Mouse (Mus musculus) adrenal gland, postnatal 14 days (tissue): Measurements from ENCODE around the gene Lnx1. TPM values are rescaled to one million over a fixed set of nuclear protein-coding genes. Genes with fewer than 3 reads are reported as not detected.

Experiments used
- DNase-seq: peaks from one replicate; pipeline ENCODE4 v3.0.0; 2021; ENCODE audit warnings: mixed read lengths
- long read RNA-seq, 2 experiments: library from polyadenylated mRNA; stranded (forward); transcript quantifications; one replicate each; pipeline ENCODE4 v2.0.0; 2021
- total RNA-seq: library from RNA; stranded (reverse); gene quantifications from 2 replicates; pipeline ENCODE4 v1.2.3, GENCODE M21; 2021

The Lnx1 gene
- total RNA-seq = 5.6 and 7.5 TPM in 2 replicates
- long read RNA-seq, experiment 1, partial matches to known transcripts = 0 of 7 reads
- long read RNA-seq, experiment 1, other reads (novel, unspliced or antisense) = 1 of 7 reads
- long read RNA-seq, experiment 2, partial matches to known transcripts = 1 of 9 reads
- long read RNA-seq, experiment 2, other reads (novel, unspliced or antisense) = 3 of 9 reads

DNA sequence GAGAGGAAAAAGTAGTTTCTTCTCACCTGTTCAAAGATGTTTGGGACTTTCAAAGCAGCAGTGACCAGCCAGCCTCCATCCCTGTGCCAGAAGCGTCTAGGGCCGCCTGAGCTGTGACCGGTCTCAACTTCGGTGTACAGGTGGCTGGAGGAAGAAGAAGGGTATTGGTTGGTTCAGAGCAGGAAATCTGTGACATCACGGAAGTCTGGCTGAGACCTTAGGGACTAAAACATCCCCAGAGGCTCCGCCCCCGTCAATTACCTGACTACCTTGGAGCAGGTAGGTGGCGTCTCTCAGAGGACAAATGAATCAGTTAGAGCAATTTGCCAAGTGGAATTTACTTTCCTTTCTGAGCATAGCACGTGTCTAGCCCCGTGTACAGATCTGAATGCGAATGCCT is at the start of gene Lnx1:
Lnx1 (minus strand) TSS at position 147 of the 400 bp plus-strand sequence.
- DNase-seq = no peak

DNA sequence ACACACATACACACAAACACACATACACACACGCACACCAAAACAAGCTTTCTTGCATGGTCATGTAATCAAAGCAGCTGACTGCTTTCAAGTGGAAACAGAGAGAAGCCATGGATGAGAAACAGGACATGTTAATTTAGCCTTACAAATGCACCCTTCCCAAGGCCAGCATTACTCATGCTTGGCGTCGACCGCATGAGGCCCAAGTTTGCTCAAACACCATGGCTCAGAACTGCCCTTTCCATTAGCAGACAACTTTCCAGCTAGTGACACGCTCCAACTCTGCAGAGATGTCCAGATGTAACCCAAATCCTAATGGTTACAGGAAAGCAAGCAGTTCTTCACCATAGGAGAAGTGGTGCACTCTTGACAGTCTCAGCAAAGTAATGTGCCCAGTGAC is 47.8 kb upstream of the Lnx1 start:
- peak; percentile 61 for DNase-seq

- DNase-seq = no peak
Observed at GRCm38 (mm10) chr5:74747476-74747875, 44.8 kb upstream of the Lnx1 start.

GRCm38 (mm10) chr5:74740951-74741350 is 38.2 kb upstream of the Lnx1 start:
- DNase-seq = no peak

GRCm38 (mm10) chr5:74739435-74739834 is 36.7 kb upstream of the Lnx1 start:
- no peak for DNase-seq

GRCm38 (mm10) chr5:74738312-74738711 is 35.6 kb upstream of the Lnx1 start:
- no peak for DNase-seq

DNA sequence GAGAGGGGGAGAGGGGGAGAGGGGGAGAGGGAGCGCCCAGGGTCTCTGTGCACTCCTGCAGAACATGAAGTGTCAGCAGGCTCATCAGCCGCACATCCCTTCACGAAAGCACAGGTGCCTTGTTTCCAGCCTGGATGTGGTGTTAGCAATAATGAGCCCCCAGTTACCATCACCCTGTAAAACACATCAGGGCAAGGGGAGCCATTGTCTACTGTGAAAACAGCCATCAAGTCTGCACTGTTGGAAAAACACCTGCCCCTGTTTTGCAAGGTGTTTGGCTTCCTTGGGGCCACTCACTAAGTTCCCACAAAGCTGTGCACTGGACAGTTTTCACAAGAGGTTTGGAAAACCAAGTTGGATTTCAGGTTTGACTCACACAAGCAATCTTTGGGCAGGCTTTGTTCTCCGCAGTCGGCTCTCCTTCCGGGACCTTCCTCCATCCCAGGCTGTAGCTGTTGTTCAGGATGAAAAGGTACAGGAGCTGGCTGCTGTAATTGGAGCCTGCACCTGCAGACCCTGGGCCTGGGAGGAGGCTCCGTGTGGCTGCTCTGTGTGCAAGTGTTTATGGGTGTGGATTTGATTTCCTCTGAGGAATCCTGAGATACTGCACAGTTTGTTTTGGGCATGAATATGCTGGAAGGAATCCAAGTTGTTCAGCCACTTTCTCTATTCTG is 31.3 kb upstream of the Lnx1 start:
- no peak for DNase-seq

DNA sequence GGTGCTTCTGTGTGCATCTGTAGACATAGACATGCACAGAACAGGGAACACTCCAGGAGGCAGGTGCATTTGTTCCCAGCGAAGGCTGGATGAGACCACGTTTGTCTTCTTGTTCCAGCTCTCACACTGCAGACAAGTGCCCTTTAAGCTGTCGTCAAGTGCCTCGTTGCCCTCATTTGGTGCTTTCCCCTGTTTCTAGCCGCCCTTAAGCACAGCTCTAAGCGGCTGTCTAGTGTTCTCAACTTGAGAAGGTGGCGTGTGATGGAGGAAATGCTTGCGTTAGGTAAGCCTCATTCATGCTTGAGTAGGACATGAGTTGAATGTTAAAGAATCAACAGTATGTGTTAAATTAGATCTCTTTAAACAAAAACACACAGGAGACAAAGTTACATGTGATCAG is 29.9 kb upstream of the Lnx1 start:
- no peak for DNase-seq

DNA sequence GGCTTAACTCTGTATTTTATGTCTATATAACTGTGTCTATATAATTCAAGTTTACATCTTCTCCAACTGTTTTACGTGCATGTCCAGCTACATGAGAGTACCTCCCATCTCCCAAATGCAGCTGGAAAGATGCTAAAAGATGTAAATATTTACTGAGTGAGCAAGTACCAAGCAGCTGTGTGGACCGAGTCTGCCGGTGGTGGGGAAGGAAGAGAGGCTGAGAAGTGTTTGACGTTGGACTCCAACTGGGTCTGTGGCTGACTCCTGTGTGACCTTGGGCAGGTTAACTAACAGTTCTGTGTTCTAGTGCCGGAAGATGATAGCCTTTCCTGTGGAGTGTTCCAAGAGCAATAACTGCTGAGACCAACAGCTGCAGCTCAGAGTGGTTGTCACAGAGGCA is 27.9 kb upstream of the Lnx1 start:
- no peak for DNase-seq

DNA sequence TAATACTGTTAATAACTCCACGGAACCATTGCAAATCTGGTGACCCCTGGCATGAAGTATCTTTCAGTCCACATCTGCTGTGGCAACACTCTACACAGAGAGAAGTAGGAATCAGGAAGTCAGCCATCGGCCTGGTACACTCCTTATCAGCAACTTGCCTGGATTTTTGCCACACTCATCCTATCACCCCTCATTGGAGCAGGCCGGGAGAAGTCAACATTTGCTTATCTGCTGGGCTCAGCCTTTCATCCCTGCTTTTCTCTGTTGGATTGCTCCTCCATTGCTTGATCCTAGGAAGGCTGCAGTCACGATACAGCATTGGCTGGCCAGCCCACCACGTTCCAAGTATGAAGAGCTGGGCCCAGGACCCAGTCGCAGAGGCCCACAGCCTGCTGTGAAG is 26.9 kb upstream of the Lnx1 start:
- DNase-seq = no peak

DNA sequence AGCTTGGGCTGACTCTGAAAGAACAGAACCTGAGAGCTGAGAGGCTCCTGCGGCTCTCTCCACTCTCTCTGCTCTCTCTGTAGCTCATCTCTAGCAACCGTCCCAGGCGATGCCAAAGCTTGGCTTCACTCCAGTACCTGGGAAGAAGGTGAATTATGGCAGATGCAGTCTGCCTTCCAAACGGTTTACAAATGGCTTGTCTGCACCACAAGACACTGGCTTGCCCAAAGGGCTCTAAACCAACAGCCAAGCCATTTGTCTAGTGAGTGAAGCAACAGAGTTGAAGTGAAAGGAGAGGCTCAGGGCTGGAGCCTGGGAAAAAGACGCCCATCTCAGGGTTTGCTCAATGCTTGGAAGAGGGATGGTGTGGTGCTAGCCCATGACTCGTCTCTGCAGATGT is 25.5 kb upstream of the Lnx1 start:
- no peak for DNase-seq

DNA sequence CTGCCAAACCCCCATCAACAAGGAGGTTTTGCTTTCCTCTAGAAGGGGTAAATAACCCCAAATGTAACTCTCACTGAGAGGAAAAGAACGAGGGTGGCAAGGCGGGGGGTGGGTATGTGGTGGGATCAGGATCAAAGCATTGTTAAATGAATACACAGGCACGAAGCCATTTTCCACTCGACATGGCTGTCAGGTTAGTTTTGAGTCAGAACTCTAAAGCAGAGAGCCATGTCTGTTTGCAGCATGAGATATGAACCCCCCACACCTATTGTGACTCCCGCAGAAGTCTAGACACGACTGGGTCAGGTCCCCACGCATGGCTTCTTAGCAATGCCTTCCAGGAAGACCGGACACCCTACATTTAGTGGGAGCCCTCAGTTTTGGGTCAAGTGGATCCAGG is 24.6 kb upstream of the Lnx1 start:
- no peak for DNase-seq

GRCm38 (mm10) chr5:74725541-74725940 is 22.8 kb upstream of the Lnx1 start:
- no peak for DNase-seq

DNA sequence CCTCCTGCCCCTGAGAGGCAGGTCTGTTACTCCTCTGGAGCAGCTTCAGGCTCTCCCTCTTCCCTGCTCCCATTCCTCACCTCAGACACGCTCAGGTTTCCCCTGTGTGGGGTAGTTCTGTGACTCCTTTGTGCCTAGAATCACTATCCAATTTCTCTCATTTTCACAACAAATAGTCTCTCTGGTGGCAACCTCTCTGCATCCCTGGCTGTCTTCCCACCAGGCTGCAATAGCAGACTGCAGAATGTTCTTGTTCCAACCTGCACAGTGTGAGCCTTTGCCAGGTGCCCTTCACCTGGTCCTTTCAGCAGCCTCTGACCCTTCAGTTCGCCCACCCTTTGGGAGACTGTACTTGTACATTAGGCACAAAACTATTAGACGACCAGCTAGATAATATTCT is 19.1 kb upstream of the Lnx1 start:
- DNase-seq = no peak

DNA sequence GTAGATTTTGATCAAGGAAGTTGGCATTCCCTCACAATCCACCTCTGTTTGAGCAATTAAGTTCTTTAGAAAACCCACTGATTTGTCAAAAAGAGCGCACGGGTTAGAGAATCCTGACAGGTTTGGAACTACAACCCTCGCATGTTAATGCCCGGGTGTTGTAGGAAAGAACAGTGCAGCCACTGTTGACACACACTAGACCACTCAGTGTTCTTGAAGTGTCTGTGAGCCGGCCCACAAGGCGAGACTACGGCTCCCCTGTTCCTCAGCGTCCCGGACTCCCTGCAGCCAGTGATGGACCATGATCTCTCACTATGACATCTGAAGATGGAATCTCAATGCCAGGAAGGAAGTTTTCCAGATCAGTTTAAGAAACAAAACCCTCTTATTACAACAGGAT is 17.9 kb upstream of the Lnx1 start:
- no peak for DNase-seq

GRCm38 (mm10) chr5:74716165-74716564 is 13.5 kb upstream of the Lnx1 start:
- no peak for DNase-seq

- DNase-seq = no peak
Observed at GRCm38 (mm10) chr5:74712811-74713210, 10.1 kb upstream of the Lnx1 start.

DNA sequence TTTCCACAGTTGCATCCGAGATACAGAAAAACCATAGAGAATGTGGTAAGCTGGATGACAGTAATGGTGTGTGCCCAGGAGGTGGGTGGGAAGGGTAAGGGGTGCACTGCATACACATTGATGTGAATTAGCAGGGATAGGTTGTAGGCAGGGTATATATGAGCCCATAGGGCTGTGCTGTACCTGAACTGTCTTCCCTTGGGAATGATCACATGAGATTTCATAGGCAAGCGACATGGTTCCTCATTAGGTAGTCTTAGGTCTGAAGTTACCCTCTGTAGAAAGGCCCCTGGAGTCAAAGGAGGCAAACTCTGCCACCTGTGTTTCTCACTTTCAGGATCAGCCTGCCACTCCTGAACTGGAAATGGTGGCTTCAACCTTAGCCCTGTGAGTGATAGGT is 9.3 kb upstream of the Lnx1 start:
- no peak for DNase-seq

- DNase-seq = no peak
Observed at GRCm38 (mm10) chr5:74711056-74711455, 8.3 kb upstream of the Lnx1 start.

GRCm38 (mm10) chr5:74710181-74710580 is 7.5 kb upstream of the Lnx1 start:
- DNase-seq = peak; percentile 17

DNA sequence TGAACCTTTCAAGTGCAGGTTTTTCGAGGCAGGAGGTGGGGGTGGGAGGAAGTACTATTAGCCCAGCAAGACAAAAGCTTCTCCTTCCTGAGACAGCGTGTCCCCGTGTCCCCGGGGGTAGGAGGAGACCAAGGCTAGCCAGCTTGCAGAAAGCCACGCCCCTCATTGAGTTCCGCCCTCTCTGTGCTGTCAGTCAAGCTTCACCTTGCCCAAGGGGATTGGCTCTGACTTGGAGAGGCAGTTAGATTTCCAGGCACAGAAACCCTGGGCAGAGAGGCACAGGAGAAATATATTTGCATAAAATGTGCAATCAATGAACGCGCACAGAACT is 1.7 kb upstream of the Lnx1 start:
- peak; percentile 92 for DNase-seq

GRCm38 (mm10) chr5:74703741-74704459 is 1.2 kb upstream of the Lnx1 start:
- peak; percentile 14 for DNase-seq

GRCm38 (mm10) chr5:74700918-74701317 is 1.8 kb downstream of the Lnx1 start:
- no peak for DNase-seq

DNA sequence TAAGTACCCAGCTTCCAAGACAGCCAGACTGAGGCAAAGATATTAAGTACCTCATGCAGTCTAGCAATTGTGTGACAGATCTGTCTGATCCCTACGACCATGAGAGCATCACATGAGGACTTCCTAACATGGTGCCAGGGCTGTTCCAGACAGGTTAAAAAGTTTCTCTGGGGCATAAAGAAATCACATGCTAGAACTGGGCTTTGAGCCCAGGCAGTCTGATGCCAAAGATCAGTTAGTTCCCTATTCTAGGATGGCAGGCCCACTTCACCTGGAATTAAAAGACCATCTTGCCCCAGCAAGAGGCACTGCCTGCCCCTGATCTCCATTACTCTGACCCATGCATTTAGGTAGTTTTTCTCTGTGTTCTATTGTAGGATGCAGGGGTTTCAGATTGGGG is 3.0 kb downstream of the Lnx1 start:
- DNase-seq = no peak
